Mouse (Mus musculus) MEL (cell line): Measurements from ENCODE around the gene Slco3a1. TPM values are rescaled to one million over a fixed set of nuclear protein-coding genes. Genes with fewer than 3 reads are reported as not detected.
A peak's percentile ranks its signal among the peaks of the same experiment; 100 is the strongest.

ENCODE experiments used
- DNase-seq: peaks from one replicate; pipeline ENCODE4 v3.0.0; 2011; ENCODE audit warnings: low read depth, low spot score
- H3K27ac ChIP-seq: 2 replicates; pipeline ENCODE4 v1.5.1; 2012; ENCODE audit warnings: low read depth, mild to moderate bottlenecking, control low read depth, low read length, moderate library complexity; ENCODE audit not compliant: control insufficient read depth
- H3K27me3 ChIP-seq, 2 experiments: fragments of 150-350 bp in 1 of 2; sonication (generic) in 1 of 2; 2 replicates each; pipeline ENCODE4 v1.6.1; 2012; ENCODE audit warnings: low read length in 2 of 2, mild to moderate bottlenecking in 2 of 2, improper control_type of control experiment in 1 of 2, moderate library complexity in 1 of 2; ENCODE audit not compliant: insufficient read depth in 2 of 2, control insufficient read depth in 1 of 2
- H3K36me3 ChIP-seq, 2 experiments: 2 replicates each; pipeline ENCODE4 v1.6.1; 2012 to 2014; ENCODE audit warnings: low read length in 2 of 2, improper control_type of control experiment in 1 of 2, inconsistent platforms in 1 of 2, mild to moderate bottlenecking in 1 of 2; ENCODE audit not compliant: insufficient read depth in 2 of 2, control insufficient read depth in 1 of 2
- H3K4me1 ChIP-seq, 2 experiments: fragments of 150-350 bp in 1 of 2; sonication (generic) in 1 of 2; 2 replicates each; pipeline ENCODE4 v1.6.1; 2012; ENCODE audit warnings: low read length in 2 of 2, improper control_type of control experiment in 1 of 2, mild to moderate bottlenecking in 1 of 2; ENCODE audit not compliant: insufficient read depth in 2 of 2, control insufficient read depth in 1 of 2
- H3K4me3 ChIP-seq, 2 experiments: fragments of 150-350 bp in 1 of 2; sonication (generic) in 1 of 2; 2 replicates each; pipeline ENCODE4 v1.5.1; 2012; ENCODE audit warnings: low read depth in 2 of 2, low read length in 2 of 2, mild to moderate bottlenecking in 2 of 2, moderate library complexity in 2 of 2, control low read depth in 1 of 2, improper control_type of control experiment in 1 of 2; ENCODE audit not compliant: control insufficient read depth in 1 of 2, insufficient read depth in 1 of 2
- H3K79me2 ChIP-seq: 2 replicates; pipeline ENCODE4 v1.6.1; 2012; ENCODE audit warnings: mild to moderate bottlenecking, low read length, moderate library complexity; ENCODE audit not compliant: control insufficient read depth, poor library complexity, insufficient read depth
- H3K9ac ChIP-seq: 2 replicates; pipeline ENCODE4 v1.6.1; 2012; ENCODE audit warnings: low read depth, mild to moderate bottlenecking, control low read depth, low read length, moderate library complexity; ENCODE audit not compliant: control insufficient read depth, poor library complexity, severe bottlenecking
- H3K9me3 ChIP-seq: fragments of 150-350 bp; sonication (generic); replicated peaks from 2 replicates; pipeline ENCODE4 v1.6.1; 2012; ENCODE audit warnings: mild to moderate bottlenecking, low read length, improper control_type of control experiment, moderate library complexity; ENCODE audit not compliant: insufficient read depth
- BHLHE40 ChIP-seq: IDR thresholded peaks from 2 replicates; pipeline ENCODE4 v1.6.1; 2012; ENCODE audit warnings: low read depth, mild to moderate bottlenecking, inconsistent platforms, low read length, improper control_type of control experiment, borderline replicate concordance
- CHD1 ChIP-seq: IDR thresholded peaks from 2 replicates; pipeline ENCODE4 v1.6.1; 2012; ENCODE audit warnings: low read depth, mild to moderate bottlenecking, inconsistent platforms, low read length, improper control_type of control experiment
- CHD2 ChIP-seq: IDR thresholded peaks from 2 replicates; pipeline ENCODE4 v1.6.1; 2011; ENCODE audit warnings: low read length, improper control_type of control experiment
- CTCF ChIP-seq, 3 experiments: IDR thresholded peaks in 2 of 3; conservative IDR thresholded peaks in 1 of 3; 2 replicates each; pipeline ENCODE4 v1.5.1; 2011 to 2012; ENCODE audit warnings: low read length in 3 of 3, low read depth in 2 of 3, mild to moderate bottlenecking in 2 of 3, improper control_type of control experiment in 1 of 3, inconsistent platforms in 1 of 3, mixed read lengths in 1 of 3, moderate library complexity in 1 of 3; ENCODE audit not compliant: control insufficient read depth in 1 of 3, insufficient read depth in 1 of 3, poor library complexity in 1 of 3, severe bottlenecking in 1 of 3
- E2F4 ChIP-seq: IDR thresholded peaks from 2 replicates; pipeline ENCODE4 v1.6.1; 2011; ENCODE audit warnings: low read depth, low read length, improper control_type of control experiment, borderline replicate concordance
- ELF1 ChIP-seq: IDR thresholded peaks from 2 replicates; pipeline ENCODE4 v1.6.1; 2014; ENCODE audit warnings: low read depth, mild to moderate bottlenecking, inconsistent platforms, low read length, improper control_type of control experiment, moderate library complexity
- ETS1 ChIP-seq: IDR thresholded peaks from 2 replicates; pipeline ENCODE4 v1.6.1; 2012; ENCODE audit warnings: low read depth, mild to moderate bottlenecking, inconsistent platforms, low read length, improper control_type of control experiment, moderate library complexity
- GABPA ChIP-seq: IDR thresholded peaks from 2 replicates; pipeline ENCODE4 v1.6.1; 2012; ENCODE audit warnings: low read depth, mild to moderate bottlenecking, inconsistent platforms, low read length, improper control_type of control experiment, moderate library complexity
- GATA1 ChIP-seq: IDR thresholded peaks from 2 replicates; pipeline ENCODE4 v1.6.1; 2011; ENCODE audit warnings: low read depth, low read length, improper control_type of control experiment
- HCFC1 ChIP-seq: IDR thresholded peaks from 2 replicates; pipeline ENCODE4 v1.6.1; 2012; ENCODE audit warnings: low read depth, mild to moderate bottlenecking, inconsistent platforms, low read length, improper control_type of control experiment, moderate library complexity
- JUND ChIP-seq: IDR thresholded peaks from 2 replicates; pipeline ENCODE4 v1.6.1; 2011; ENCODE audit warnings: low read depth, mild to moderate bottlenecking, improper control_type of control experiment, low read length
- KAT2A ChIP-seq: conservative IDR thresholded peaks from 2 replicates; pipeline ENCODE4 v1.6.1; 2012; ENCODE audit warnings: low read depth, low read length, improper control_type of control experiment, inconsistent platforms
- MAFK ChIP-seq: IDR thresholded peaks from 2 replicates; pipeline ENCODE4 v1.6.1; 2011; ENCODE audit warnings: low read depth, mild to moderate bottlenecking, low read length, improper control_type of control experiment, borderline replicate concordance
- MAX ChIP-seq: IDR thresholded peaks from 2 replicates; pipeline ENCODE4 v1.6.1; 2011; ENCODE audit warnings: low read length, improper control_type of control experiment
- MAZ ChIP-seq: IDR thresholded peaks from 2 replicates; pipeline ENCODE4 v1.6.1; 2012; ENCODE audit warnings: low read depth, mild to moderate bottlenecking, inconsistent platforms, low read length, improper control_type of control experiment
- MEF2A ChIP-seq: IDR thresholded peaks from 2 replicates; pipeline ENCODE4 v1.6.1; 2014; ENCODE audit warnings: low read depth, mild to moderate bottlenecking, inconsistent platforms, low read length, improper control_type of control experiment; ENCODE audit not compliant: poor library complexity, insufficient replicate concordance, severe bottlenecking; ENCODE audit errors: extremely low read depth
- MXI1 ChIP-seq: IDR thresholded peaks from 2 replicates; pipeline ENCODE4 v1.6.1; 2011; ENCODE audit warnings: mild to moderate bottlenecking, low read depth, low read length, improper control_type of control experiment
- MYB ChIP-seq: IDR thresholded peaks from 2 replicates; pipeline ENCODE4 v1.6.1; 2011; ENCODE audit warnings: mild to moderate bottlenecking, low read depth, low read length, improper control_type of control experiment
- MYC ChIP-seq: IDR thresholded peaks from 2 replicates; pipeline ENCODE4 v1.6.1; 2011; ENCODE audit warnings: low read depth, mild to moderate bottlenecking, low read length, improper control_type of control experiment, moderate library complexity
- NELFE ChIP-seq: IDR thresholded peaks from 2 replicates; pipeline ENCODE4 v1.6.1; 2011; ENCODE audit warnings: low read depth, low read length, improper control_type of control experiment
- NRF1 ChIP-seq: IDR thresholded peaks from 2 replicates; pipeline ENCODE4 v1.6.1; 2014; ENCODE audit warnings: low read depth, mild to moderate bottlenecking, inconsistent platforms, low read length, improper control_type of control experiment, moderate library complexity; ENCODE audit not compliant: poor library complexity, insufficient read depth, severe bottlenecking
- POLR2A ChIP-seq, 2 experiments: IDR thresholded peaks; 2 replicates each; pipeline ENCODE4 v1.6.1; 2011 to 2012; ENCODE audit warnings: low read length in 2 of 2, mild to moderate bottlenecking in 2 of 2, control low read depth in 1 of 2, improper control_type of control experiment in 1 of 2, low read depth in 1 of 2, moderate library complexity in 1 of 2; ENCODE audit not compliant: control insufficient read depth in 1 of 2, insufficient read depth in 1 of 2, poor library complexity in 1 of 2
- POLR2AphosphoS2 ChIP-seq: IDR thresholded peaks from 2 replicates; pipeline ENCODE4 v1.6.1; 2011; ENCODE audit warnings: low read length, improper control_type of control experiment
- POLR2AphosphoS5 ChIP-seq: IDR thresholded peaks from 2 replicates; pipeline ENCODE4 v1.6.1; 2012; ENCODE audit warnings: low read depth, borderline replicate concordance, mild to moderate bottlenecking, inconsistent platforms, low read length, moderate library complexity, mixed read lengths
- RAD21 ChIP-seq: IDR thresholded peaks from 2 replicates; pipeline ENCODE4 v1.6.1; 2011; ENCODE audit warnings: mild to moderate bottlenecking, low read depth, low read length, improper control_type of control experiment
- RCOR1 ChIP-seq: IDR thresholded peaks from 2 replicates; pipeline ENCODE4 v1.6.1; 2012; ENCODE audit warnings: low read depth, mild to moderate bottlenecking, inconsistent platforms, low read length, improper control_type of control experiment
- SIN3A ChIP-seq: IDR thresholded peaks from 2 replicates; pipeline ENCODE4 v1.6.1; 2012; ENCODE audit warnings: low read length, improper control_type of control experiment, inconsistent platforms
- SMC3 ChIP-seq: IDR thresholded peaks from 2 replicates; pipeline ENCODE4 v1.6.1; 2011; ENCODE audit warnings: low read depth, low read length, improper control_type of control experiment
- TAL1 ChIP-seq: IDR thresholded peaks from 2 replicates; pipeline ENCODE4 v1.6.1; 2012; ENCODE audit warnings: mild to moderate bottlenecking, inconsistent platforms, low read length, moderate library complexity, mixed read lengths
- TBP ChIP-seq: IDR thresholded peaks from 2 replicates; pipeline ENCODE4 v1.8.0; 2011; ENCODE audit warnings: low read depth, low read length, improper control_type of control experiment
- TCF12 ChIP-seq: IDR thresholded peaks from 2 replicates; pipeline ENCODE4 v1.6.1; 2014; ENCODE audit warnings: low read depth, mild to moderate bottlenecking, inconsistent platforms, low read length, improper control_type of control experiment, moderate library complexity
- UBTF ChIP-seq: IDR thresholded peaks from 2 replicates; pipeline ENCODE4 v1.6.1; 2012; ENCODE audit warnings: low read depth, mild to moderate bottlenecking, inconsistent platforms, low read length, improper control_type of control experiment, moderate library complexity, borderline replicate concordance; ENCODE audit not compliant: insufficient read depth
- USF1 ChIP-seq: IDR thresholded peaks from 2 replicates; pipeline ENCODE4 v1.6.1; 2014; ENCODE audit warnings: low read depth, mild to moderate bottlenecking, inconsistent platforms, low read length, improper control_type of control experiment, moderate library complexity
- USF2 ChIP-seq, 2 experiments: IDR thresholded peaks; 2 replicates each; pipeline ENCODE4 v1.6.1; 2011 to 2012; ENCODE audit warnings: improper control_type of control experiment in 2 of 2, low read length in 2 of 2, borderline replicate concordance in 1 of 2, inconsistent platforms in 1 of 2, low read depth in 1 of 2, mild to moderate bottlenecking in 1 of 2; ENCODE audit not compliant: insufficient read depth in 1 of 2
- ZC3H11A ChIP-seq: IDR thresholded peaks from 2 replicates; pipeline ENCODE4 v1.6.1; 2012; ENCODE audit warnings: low read depth, mild to moderate bottlenecking, inconsistent platforms, low read length, improper control_type of control experiment
- ZKSCAN1 ChIP-seq: IDR thresholded peaks from 2 replicates; pipeline ENCODE4 v1.6.1; 2012; ENCODE audit warnings: low read depth, mild to moderate bottlenecking, inconsistent platforms, low read length, improper control_type of control experiment, moderate library complexity
- ZMIZ1 ChIP-seq: IDR thresholded peaks from 2 replicates; pipeline ENCODE4 v1.6.1; 2012; ENCODE audit warnings: low read depth, mild to moderate bottlenecking, inconsistent platforms, low read length, improper control_type of control experiment, moderate library complexity
- ZNF384 ChIP-seq: IDR thresholded peaks from 2 replicates; pipeline ENCODE4 v1.6.1; 2012; ENCODE audit warnings: low read depth, mild to moderate bottlenecking, inconsistent platforms, low read length, improper control_type of control experiment
- polyA plus RNA-seq, 2 experiments: library from polyadenylated mRNA; stranded (reverse) in 1 of 2; unstranded in 1 of 2; fragments of >175 nt in 1 of 2; fragments of >200 nt in 1 of 2; gene quantifications; 2 replicates each; pipeline versions ENCODE4 v1.2.1 to v1.2.4; 2012; ENCODE audit warnings: low replicate concordance in 2 of 2, low read depth in 1 of 2; ENCODE audit not compliant: insufficient read length in 2 of 2, insufficient read depth in 1 of 2, missing spikeins in 1 of 2
- total RNA-seq: library from RNA; depleted of rRNA; stranded (reverse); fragments of 300-350 nt; gene quantifications from 2 replicates; pipeline ENCODE4 v1.2.3, GENCODE M21; 2012

The Slco3a1 gene
- total and polyA plus RNA-seq, 3 experiments: 17.6 to 20.9 TPM; not detected in 1

- peaks cover 0 to 27% of the 10 kb centered on the region in 2 experiments; a peak in 2 of 4 replicates for H3K36me3 ChIP-seq
- H3K4me3 ChIP-seq: no peak overlapping the region
- no peaks in the 10 kb centered on the region for H3K9me3 ChIP-seq
- H3K9ac ChIP-seq: no peak overlapping the region
- DNase-seq: peak; percentile 65
- H3K79me2 ChIP-seq: no peaks in the 10 kb centered on the region
- H3K27me3 ChIP-seq: no peaks in the 10 kb centered on the region
- peaks cover 20 to 28% of the 10 kb centered on the region in 2 experiments for H3K4me1 ChIP-seq
- peak overlapping the region; percentile 71 for H3K27ac ChIP-seq
- no peak for TF ChIP-seq MAZ
- no peak for TF ChIP-seq USF2 (IDR thresholded peaks at IDR 0.05; ENCODE audit: borderline replicate concordance in 1 of 2, insufficient read depth in 1 of 2, low read depth in 1 of 2, low read length in 2 of 2)
- TF ChIP-seq SIN3A: peak; percentile 37; the same call in 1 of the 2 replicates
- peak; percentile 59 for TF ChIP-seq RCOR1
- TF ChIP-seq ZNF384: no peak
- peak; percentile 62; the same call in 1 of the 2 replicates for TF ChIP-seq TCF12
- no peak for TF ChIP-seq SMC3
- no peak for TF ChIP-seq CHD1
- no peak for TF ChIP-seq MAFK
- 0 out of 2 replicates have a peak, but pooled peaks have one; percentile 8 for TF ChIP-seq TAL1
- no peak for TF ChIP-seq GABPA
- TF ChIP-seq MYC: 0 out of 2 replicates have a peak, but pooled peaks have one; percentile 22
- no peak for TF ChIP-seq JUND
- no peak for TF ChIP-seq UBTF
- peak; percentile 85 for TF ChIP-seq GATA1
- TF ChIP-seq ETS1: peak; percentile 47; the same call in 1 of the 2 replicates
- no peak for TF ChIP-seq KAT2A
- TF ChIP-seq NRF1: no peak
- no peak for TF ChIP-seq ZKSCAN1
- TF ChIP-seq ZC3H11A: no peak
- no peak for TF ChIP-seq MEF2A
- no peak for TF ChIP-seq ELF1
- 0 out of 2 replicates have a peak, but pooled peaks have one; percentile 22 for TF ChIP-seq BHLHE40
- no peak for TF ChIP-seq MAX
- TF ChIP-seq ZMIZ1: no peak
- no peak for TF ChIP-seq POLR2A (IDR thresholded peaks at IDR 0.05; ENCODE audit: control insufficient read depth in 1 of 2, insufficient read depth in 1 of 2, low read depth in 1 of 2, low read length in 2 of 2, poor library complexity in 1 of 2)
- no peak for TF ChIP-seq HCFC1
- no peak for TF ChIP-seq TBP
- no peak for TF ChIP-seq POLR2AphosphoS5
- TF ChIP-seq POLR2AphosphoS2: no peak
- TF ChIP-seq E2F4: no peak
- TF ChIP-seq CHD2: no peak
- TF ChIP-seq MYB: peak; percentile 65
- no peak for TF ChIP-seq CTCF (IDR thresholded peaks at IDR 0.05 in 2 of 3, conservative IDR thresholded peaks at IDR 0.05 in 1 of 3; ENCODE audit: control insufficient read depth in 1 of 3, insufficient read depth in 1 of 3, low read depth in 2 of 3, low read length in 3 of 3, poor library complexity in 1 of 3, severe bottlenecking in 1 of 3)
- no peak for TF ChIP-seq RAD21
- no peak for TF ChIP-seq NELFE
- no peak for TF ChIP-seq USF1
- no peak for TF ChIP-seq MXI1
Measured at GRCm38 (mm10) chr7:74427135-74427534, 127.4 kb downstream of the Slco3a1 start.
